Mouse (Mus musculus) liver (tissue): ENCODE data around the gene Klhl29.

Source experiments
- DNase-seq: peaks from one replicate; pipeline ENCODE4 v3.0.0-alpha.2; 2020; ENCODE audit warnings: mixed read lengths

Gene Klhl29

DNA sequence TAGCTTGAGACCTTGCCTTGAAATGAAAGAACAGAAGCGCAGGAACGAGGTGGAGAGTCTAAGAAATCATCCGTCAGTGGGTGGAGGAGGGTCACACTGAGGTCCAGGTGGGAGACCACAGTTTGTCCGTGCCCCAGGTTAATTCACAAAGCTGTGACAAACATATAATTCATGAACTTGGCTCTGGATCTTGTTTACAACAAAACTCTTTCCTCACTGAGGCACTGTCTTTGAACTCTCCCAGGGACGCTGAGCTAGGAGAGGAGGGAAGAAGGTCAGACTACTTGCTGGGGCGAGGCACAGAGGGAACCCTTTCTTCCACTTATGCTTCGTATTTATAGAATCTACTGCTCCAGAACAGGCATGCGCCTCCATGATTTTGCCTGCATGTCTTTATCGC lies 161.2 kb downstream of the Klhl29 start:
- DNase-seq = no peak

DNA sequence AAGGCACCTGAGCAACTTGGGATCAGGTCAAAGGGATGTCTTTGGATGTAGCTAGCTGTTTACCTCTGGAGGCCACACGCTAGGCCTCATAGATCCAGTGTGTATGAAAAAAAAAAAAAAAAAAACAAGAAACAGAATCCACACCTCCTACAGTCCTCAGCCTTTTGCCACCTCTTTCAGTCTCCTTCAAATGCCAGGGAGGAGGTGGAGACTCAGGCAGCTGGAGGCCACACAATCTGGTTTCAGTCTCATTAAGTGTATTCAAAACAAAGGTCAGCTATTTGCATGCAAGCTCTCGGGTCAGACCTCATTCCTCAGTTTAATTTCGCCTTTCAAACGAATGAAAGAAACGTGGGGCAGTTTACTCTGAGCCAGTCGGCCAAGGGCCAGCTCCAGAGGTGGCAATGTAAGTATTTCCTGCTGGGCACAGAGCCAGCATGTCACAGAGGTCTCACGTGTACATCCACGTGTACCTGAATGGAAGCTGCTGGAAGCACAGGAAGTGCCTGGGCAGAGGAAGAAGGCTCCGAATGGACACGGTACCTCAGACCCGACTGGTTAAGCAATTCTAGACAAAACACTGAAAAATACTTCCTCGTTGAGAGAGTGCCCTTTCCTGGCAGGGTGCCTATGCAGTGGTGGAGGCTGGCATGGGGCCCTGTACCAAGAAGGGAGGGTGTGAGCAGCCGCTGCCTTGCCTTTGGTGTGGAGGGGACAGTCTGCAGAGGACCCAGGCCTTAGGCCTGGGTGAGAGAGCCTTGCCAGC lies 162.0 kb downstream of the Klhl29 start:
- no peak for DNase-seq

GRCm38 (mm10) chr12:5211884-5212283 lies 163.6 kb downstream of the Klhl29 start:
- no peak for DNase-seq

- no peak for DNase-seq
These were observed 164.7 kb downstream of the Klhl29 start for GRCm38 (mm10) chr12:5210786-5211185.

DNA sequence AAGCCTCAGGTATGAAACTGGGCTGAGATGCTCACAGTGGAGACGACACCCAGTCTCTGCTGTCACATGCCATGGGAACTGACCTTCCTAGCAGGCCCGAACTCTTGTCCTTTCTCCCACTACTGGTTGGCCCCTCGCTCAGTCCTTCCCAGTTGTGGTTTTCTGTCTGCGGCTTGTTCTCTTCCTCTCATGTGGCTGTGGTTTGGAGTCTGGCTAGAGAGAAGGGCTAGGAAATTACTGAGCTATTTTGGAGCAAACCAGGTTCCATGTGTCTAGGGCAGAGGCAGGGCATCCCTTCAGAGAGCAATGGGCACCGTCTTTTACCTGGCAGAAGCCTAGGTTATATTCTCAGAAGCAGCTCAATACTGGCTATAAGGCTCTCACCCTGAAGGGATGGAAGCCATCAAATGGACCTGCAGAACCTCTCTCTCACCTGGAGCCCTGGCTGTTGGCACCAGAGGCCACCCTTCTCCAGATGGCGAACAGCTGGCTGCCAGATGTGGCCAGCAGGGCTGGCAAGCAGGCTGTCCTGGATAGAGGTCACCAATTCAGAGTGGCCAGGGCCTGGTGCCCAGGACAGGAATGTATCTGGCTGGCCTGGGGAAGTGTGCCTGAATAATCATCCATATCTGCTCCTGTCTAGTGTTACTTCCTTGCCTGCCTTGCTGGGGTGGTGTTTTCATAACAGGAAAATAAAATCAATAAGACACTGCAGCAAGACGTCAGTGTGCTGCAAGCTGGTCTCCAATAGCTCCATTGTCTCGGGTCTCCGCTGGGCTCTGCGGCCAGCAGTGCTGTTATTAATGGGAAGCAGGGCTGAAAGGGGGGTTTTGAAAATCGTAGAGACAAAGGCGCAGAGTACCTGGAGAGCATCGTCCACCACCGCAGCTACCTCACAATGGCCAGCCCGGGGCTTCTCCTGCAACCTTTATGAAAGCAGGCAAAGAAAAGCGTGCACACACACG lies 167.3 kb downstream of the Klhl29 start:
- no peak for DNase-seq

- no peak for DNase-seq
These were observed 168.3 kb downstream of the Klhl29 start for GRCm38 (mm10) chr12:5207172-5207571.

GRCm38 (mm10) chr12:5204071-5204840 lies 171.2 kb downstream of the Klhl29 start:
- DNase-seq = no peak

- DNase-seq = no peak
These were observed 172.1 kb downstream of the Klhl29 start for GRCm38 (mm10) chr12:5203385-5203784.

DNA sequence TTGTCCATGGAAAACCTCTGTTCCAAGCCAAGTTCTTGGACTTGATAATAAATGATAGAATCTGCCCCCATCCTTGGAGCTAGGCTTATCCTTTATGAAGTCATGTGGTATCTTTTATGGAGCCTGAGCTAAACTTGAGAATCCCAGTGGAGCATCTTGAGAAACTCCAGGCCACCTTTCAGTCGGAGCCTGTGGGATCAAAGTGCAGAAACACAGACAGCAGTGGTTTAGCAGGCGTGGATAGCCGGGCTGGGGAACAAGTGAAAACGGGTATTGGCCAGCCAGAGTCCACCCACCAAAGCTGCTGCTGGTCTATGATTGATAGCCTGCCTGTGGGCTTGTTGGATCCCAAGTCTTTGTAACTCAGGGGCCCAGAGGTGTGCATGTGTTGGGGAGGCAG lies 177.2 kb downstream of the Klhl29 start:
- no peak for DNase-seq

- no peak for DNase-seq
These were observed 181.3 kb downstream of the Klhl29 start for GRCm38 (mm10) chr12:5194176-5194575.

GRCm38 (mm10) chr12:5192380-5192718 lies 183.1 kb downstream of the Klhl29 start:
- no peak for DNase-seq

GRCm38 (mm10) chr12:5191628-5192379 lies 183.7 kb downstream of the Klhl29 start:
- DNase-seq = peak; percentile 41

DNA sequence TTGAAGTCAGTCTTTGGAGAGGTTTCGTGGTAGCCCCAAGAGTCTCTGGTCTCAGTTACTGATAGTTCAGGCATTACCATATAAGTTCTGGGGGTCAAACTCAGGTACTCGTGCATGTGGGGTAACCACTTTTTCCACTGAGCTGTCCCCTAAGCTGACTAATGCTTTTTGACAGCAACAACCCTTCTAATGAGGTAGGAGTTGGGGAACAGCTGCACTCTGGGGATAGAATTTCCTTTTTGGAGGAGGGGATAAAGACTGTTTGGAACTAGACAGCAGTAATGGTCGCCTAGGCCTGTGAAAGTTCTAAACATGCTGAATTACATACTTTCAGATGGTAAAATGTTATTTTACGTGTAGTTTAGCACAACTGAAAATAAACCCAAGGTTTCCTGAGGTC lies 184.3 kb downstream of the Klhl29 start:
- no peak for DNase-seq

GRCm38 (mm10) chr12:5189446-5190150 lies 185.9 kb downstream of the Klhl29 start:
- no peak for DNase-seq

GRCm38 (mm10) chr12:5188899-5189298 lies 186.6 kb downstream of the Klhl29 start:
- DNase-seq = no peak

DNA sequence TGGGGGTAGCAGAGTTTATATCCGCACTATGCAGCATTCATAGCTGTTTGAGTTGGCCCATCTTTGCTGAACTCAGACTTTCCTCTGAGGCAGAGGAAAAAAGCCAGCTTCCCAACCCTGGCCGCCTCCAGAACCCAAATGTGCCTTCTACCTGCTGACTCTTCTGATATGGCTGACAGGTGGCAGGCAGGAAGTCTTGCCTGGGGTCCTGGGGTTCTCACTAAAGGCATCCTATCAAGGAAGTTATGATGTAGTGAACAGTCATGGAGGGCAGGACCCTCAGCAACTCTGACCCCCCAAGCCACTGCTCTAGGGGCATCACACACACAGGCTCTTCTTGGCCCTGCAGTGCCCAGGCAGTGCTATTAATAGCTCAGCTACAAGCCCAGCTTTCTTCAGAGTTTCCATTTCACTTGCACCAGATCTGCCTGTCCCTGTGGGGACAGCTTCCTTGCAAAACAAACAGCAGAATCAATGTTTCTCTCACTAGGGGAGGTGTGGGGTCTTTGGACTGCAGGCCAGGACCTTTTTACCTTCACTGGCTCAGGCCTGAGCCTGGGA lies 187.6 kb downstream of the Klhl29 start:
- DNase-seq = no peak

- DNase-seq = no peak
These were observed 188.8 kb downstream of the Klhl29 start for GRCm38 (mm10) chr12:5186645-5187044.

- no peak for DNase-seq
These were observed 189.9 kb downstream of the Klhl29 start for GRCm38 (mm10) chr12:5185603-5186002.

DNA sequence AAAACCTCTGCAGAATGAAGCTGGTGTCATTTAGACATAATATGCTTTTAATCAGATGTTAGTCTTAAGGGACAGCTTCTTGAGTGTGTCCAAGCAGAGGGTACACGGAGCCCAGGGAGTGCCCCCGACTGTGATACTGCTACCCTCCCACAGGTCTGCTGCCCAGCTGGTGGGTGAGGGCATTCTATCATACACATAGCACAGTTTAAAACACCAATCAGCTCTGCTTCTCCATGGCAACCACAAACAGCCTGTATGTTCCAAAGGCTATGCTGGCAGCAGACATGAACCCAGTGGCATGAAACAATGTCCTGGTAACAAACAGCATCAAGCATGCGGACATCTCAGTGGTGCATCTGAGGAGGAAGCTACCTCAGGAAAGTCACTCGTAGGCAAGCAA lies 192.9 kb downstream of the Klhl29 start:
- DNase-seq = no peak

DNA sequence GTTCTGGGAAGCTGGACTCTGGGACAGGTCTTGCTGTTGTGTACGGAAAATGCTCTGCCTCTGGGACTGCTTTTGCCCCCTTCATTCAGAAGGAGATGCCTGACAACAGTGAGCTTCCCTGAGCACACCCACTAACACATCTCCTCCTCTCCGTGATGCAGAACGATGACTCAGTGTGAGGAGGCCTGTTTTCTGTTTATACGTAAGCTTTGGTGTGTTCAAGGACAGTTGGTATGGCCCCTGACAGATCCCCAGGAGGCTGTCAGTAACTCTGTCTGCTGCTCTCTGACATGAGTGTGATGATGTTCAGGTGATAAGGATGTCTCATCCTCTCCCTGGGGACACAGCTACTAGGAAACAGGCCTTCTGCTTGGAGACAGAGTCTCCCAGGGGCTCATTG lies 193.3 kb downstream of the Klhl29 start:
- no peak for DNase-seq

- no peak for DNase-seq
These were observed 198.7 kb downstream of the Klhl29 start for GRCm38 (mm10) chr12:5176716-5177341.
